Comparison of ENCODE assay signal across 9 mouse cellular contexts in the genomic region with DNA sequence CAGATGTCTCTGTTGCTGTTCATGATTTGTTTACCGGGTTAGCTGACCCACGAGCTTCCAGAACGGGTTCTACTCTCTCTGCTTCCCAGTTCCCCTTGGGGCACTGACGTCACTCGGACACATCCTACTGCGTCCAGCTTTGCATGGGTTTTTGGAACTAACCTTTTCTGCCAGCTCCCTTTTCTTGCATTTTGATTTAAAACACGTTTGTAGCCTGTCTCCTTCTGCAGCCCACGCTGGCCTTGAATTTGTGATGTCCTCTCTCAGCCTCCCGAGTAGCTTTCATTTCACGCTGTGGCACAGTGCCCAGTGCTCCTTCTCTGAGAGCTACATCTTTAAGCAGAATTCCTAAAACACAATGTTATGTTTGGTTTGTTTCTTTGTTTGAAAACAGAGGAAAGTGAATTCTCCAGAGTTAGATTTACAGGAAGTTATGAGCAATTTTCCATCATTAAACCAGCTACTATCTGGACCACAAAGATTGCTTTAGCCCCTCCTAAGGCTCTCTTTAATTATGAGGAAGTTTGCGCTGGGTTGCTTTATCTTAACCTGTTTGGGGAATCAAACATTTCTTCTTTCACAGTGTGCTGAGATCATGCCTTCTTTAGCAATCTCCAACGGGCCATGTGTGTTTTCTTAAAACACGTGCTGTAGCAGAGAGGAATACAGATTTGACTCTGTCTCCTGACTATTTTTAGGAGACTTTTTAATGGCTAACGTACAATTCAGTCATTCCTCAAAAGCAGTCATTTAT. TPM values are rescaled to one million over a fixed set of nuclear protein-coding genes. Genes with fewer than 3 reads are reported as not detected.
DNase-seq lines count a peak whose midpoint lies in the region; ATAC-seq and TF ChIP-seq lines count a peak whose summit lies in the region.
"Had no signal": no experiment of that assay in that cellular context is flagged by ENCODE, and none has a peak within 500 bp of the region (broad histone marks: within the 10 kb centered on the region; RNA-seq: fewer than 3 reads in every experiment).

No protein-coding gene starts in this region.

- no peak for ATAC-seq in hindbrain, postnatal 0 days
- no peak for ATAC-seq in hindbrain, embryonic 11.5 days (ENCODE audit: low FRiP score)
- no peak for ATAC-seq in heart, embryonic 16.5 days (replicated peaks; ENCODE audit: extremely low read depth, insufficient read depth, low FRiP score)

- H3K9ac ChIP-seq in hindbrain, postnatal 0 days (replicated peaks; ENCODE audit: low read length): no peak overlapping the region
- H3K9ac ChIP-seq in hindbrain, embryonic 11.5 days (ENCODE audit: low read depth, low read length): no peak overlapping the region
- H3K9ac ChIP-seq in heart, embryonic 16.5 days (ENCODE audit: low read length): no peak overlapping the region

- H3K27ac ChIP-seq in hindbrain, postnatal 0 days: no peak overlapping the region
- no peak overlapping the region for H3K27ac ChIP-seq in hindbrain, embryonic 11.5 days (ENCODE audit: low read depth, low read length)
- no peak overlapping the region for H3K27ac ChIP-seq in heart, embryonic 16.5 days (ENCODE audit: low read length)

- 54% methylated on average over 14 of the region's 14 CpGs for WGBS in hindbrain, postnatal 0 days
- WGBS in hindbrain, embryonic 11.5 days: 77% methylated on average over 14 of the region's 14 CpGs
- WGBS in heart, embryonic 16.5 days: 51% methylated on average over 14 of the region's 14 CpGs

- no peaks in the 10 kb centered on the region for H3K27me3 ChIP-seq in hindbrain, postnatal 0 days (ENCODE audit: insufficient read depth, low read length)
- no peaks in the 10 kb centered on the region for H3K27me3 ChIP-seq in hindbrain, embryonic 11.5 days (ENCODE audit: control insufficient read depth, insufficient read depth, low read length)
- H3K27me3 ChIP-seq in heart, embryonic 16.5 days (ENCODE audit: control insufficient read depth, insufficient read depth, low read length): no peaks in the 10 kb centered on the region; the same call in 1 of the 2 replicates

- no peak overlapping the region for H3K4me3 ChIP-seq in hindbrain, postnatal 0 days (ENCODE audit: low read length)
- no peak overlapping the region for H3K4me3 ChIP-seq in hindbrain, embryonic 11.5 days (ENCODE audit: low read depth, low read length)
- H3K4me3 ChIP-seq in heart, embryonic 16.5 days (ENCODE audit: low read length): peak overlapping the region; percentile 28; the same call in 1 of the 2 replicates

- no peak for TF ChIP-seq CTCF in hindbrain, postnatal 0 days (IDR thresholded peaks at IDR 0.05; ENCODE audit: low read depth)

- H3K4me2 ChIP-seq in hindbrain, postnatal 0 days (ENCODE audit: low read depth, low read length): peak overlapping the region; percentile 40
- no peak overlapping the region for H3K4me2 ChIP-seq in hindbrain, embryonic 11.5 days (replicated peaks; ENCODE audit: low read depth, low read length)
- peak overlapping the region; percentile 23; the same call in 1 of the 2 replicates for H3K4me2 ChIP-seq in heart, embryonic 16.5 days (ENCODE audit: low read depth, low read length)

- H3K4me1 ChIP-seq in hindbrain, postnatal 0 days (ENCODE audit: insufficient read depth, low read length): no peaks in the 10 kb centered on the region
- H3K4me1 ChIP-seq in hindbrain, embryonic 11.5 days (replicated peaks; ENCODE audit: control insufficient read depth, insufficient read depth, low read length): no peaks in the 10 kb centered on the region
- H3K4me1 ChIP-seq in heart, embryonic 16.5 days (ENCODE audit: control insufficient read depth, insufficient read depth, low read length): no peaks in the 10 kb centered on the region

- H3K9me3 ChIP-seq in hindbrain, postnatal 0 days (ENCODE audit: low read length): no peaks in the 10 kb centered on the region
- no peaks in the 10 kb centered on the region for H3K9me3 ChIP-seq in hindbrain, embryonic 11.5 days (ENCODE audit: control insufficient read depth, low read length)
- H3K9me3 ChIP-seq in heart, embryonic 16.5 days (replicated peaks; ENCODE audit: control insufficient read depth, low read length): no peaks in the 10 kb centered on the region

- DNase-seq in hindbrain, postnatal 0 days (ENCODE audit: low spot score): peak; percentile 9
- no peak for DNase-seq in hindbrain, embryonic 11.5 days (ENCODE audit: low spot score)
- DNase-seq in adrenal gland, adult 2 months: peak; percentile 68
- peak; percentile 30 for DNase-seq in ovary, postnatal 36 days (ENCODE audit: low spot score)
- no peak for DNase-seq in c-Kit-positive CD71-positive TER-119-positive erythroid progenitor cells, embryonic 14.5 days (ENCODE audit: low spot score)
- DNase-seq in cerebellum, adult 11 months: no peak
- no peak for DNase-seq in layer of hippocampus, postnatal 10 days (ENCODE audit: low spot score in 2 of 2)

- H3K36me3 ChIP-seq in hindbrain, postnatal 0 days (ENCODE audit: insufficient read depth, low read length): no peaks in the 10 kb centered on the region
- H3K36me3 ChIP-seq in hindbrain, embryonic 11.5 days (ENCODE audit: control insufficient read depth, insufficient read depth, low read length): no peaks in the 10 kb centered on the region
- H3K36me3 ChIP-seq in heart, embryonic 16.5 days (ENCODE audit: control insufficient read depth, insufficient read depth): no peaks in the 10 kb centered on the region

RNA-seq across cellular contexts. Expression of gene Abcc2, which starts 33.8 kb away (rescaled TPM):
- total RNA-seq in hindbrain, postnatal 0 days (2014; rRNA removed): 0.05 and 0.32 TPM in 2 replicates
- polyA plus RNA-seq in hindbrain, postnatal 0 days (2015; fragmentation: Nextera tagmentation; extraction: Ambion mirVana): 0.08 and 0.10 TPM in 2 replicates
- polyA plus RNA-seq in hindbrain, embryonic 11.5 days (2014; fragmentation: Nextera tagmentation; extraction: Ambion mirVana): 0.03 and 0.09 TPM in 2 replicates
- 1 to 10 TPM in 1 of 2 experiments, under 1 TPM in 1; 0.17 to 1.0 TPM for total RNA-seq in adrenal gland, adult 2 months (2021)
- polyA plus RNA-seq in adrenal gland, adult 2 months (2012; rRNA removed): 0.04 and 0.28 TPM in 2 replicates
- polyA plus RNA-seq in heart, embryonic 16.5 days (2015; fragmentation: Nextera tagmentation; extraction: Ambion mirVana): 0.11 TPM in 1 of 2 replicates, not detected in the other
- under 1 TPM; 0.07 to 0.18 TPM for total RNA-seq in layer of hippocampus, postnatal 10 days (2021)
- total RNA-seq: hematopoietic stem cell, adult 5-6 weeks had no signal

Comparison
In these comparisons a context has a peak if more than half of its experiments do, and no peak if none do; other contexts are left out.
1. DNase-seq: peak in hindbrain, postnatal 0 days (single experiment), adrenal gland, adult 2 months (single experiment) and ovary, postnatal 36 days (single experiment); none in hindbrain, embryonic 11.5 days (single experiment), c-Kit-positive CD71-positive TER-119-positive erythroid progenitor cells, embryonic 14.5 days (single experiment), cerebellum, adult 11 months (single experiment) and layer of hippocampus, postnatal 10 days (0 of 2).